Mouse (Mus musculus) frontal cortex, postnatal 36 days (tissue): ENCODE measurements around the gene Grb2.

Experiments used
- DNase-seq, 2 experiments: peaks; one replicate each; pipeline ENCODE4 v3.0.0; 2022; ENCODE audit warnings: low spot score in 2 of 2

Grb2 gene

DNA sequence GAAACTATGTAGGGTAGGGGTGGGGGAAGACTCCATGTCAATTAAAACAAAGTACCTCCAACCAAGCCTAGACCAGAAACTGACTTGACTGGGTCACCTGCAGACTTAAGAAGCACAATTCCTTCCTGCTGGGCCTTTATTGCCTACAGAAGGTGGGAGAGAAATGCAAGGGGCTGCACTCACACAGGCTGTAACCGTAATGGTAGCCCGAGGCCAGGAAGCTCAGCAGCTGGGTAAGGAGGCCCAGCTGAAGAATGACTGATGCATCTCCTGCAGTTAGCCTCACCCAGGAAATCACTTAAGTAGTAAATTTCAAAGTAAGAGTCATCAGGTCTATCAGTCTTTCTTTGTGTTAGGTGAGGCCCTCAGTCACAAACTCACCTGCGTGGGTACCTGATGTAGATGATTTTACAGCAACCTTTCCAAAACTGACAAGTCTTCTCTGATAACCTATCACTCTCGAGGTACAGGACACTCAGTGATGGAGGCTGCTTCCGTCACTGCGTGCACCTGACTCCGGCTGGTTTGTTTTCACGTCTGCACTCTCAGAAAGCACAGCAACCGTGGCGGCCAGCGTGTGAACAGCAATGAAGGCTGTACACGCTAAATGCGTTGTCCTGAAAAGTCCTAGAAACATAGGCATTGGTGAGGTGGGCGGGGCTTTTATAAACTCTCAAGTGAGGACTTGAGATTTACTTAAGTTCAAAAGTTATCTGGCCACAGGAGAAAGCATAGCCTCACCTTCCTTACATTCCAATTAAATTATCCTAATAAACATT is 19.1 kb downstream of the Grb2 start:
- DNase-seq = no peak

DNA sequence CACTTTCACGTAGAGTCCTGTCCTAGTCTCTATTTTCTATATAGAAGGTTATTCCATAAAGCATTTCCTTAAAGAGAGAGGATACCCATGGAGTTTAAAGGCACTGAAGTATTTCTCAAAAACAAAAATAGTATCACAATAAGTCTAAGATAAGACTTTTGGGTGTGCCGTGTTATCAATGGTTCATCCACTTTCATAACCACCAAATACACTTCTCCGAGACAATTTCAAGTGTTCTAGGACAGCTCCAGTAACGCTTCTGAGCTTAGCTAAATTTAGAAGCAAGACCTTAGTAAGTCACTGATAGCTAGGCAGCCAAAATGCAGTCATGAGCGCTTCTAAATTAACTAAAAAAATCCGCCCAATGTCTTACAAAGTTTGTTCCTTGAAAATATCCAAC is 22.0 kb downstream of the Grb2 start:
- DNase-seq = no peak

DNA sequence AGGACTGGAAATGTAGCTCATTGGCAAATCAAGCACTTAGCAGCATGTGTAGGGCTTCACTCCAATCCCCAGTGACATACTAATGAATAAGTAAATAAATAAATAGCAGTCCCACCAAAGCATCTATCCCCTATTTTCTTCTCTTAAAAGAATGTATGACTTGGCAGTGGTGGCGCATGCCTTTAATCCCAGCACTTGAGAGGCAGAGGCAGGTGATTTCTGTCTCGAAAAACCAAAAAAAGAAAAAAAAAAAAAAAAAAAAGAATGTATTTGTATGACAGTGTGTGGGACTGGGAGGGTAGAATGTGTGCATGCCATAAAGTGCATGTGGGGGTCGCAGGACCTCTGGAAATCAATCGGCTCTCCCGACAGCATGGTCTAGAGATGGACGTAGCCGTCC is 22.4 kb downstream of the Grb2 start:
- DNase-seq = no peak

DNA sequence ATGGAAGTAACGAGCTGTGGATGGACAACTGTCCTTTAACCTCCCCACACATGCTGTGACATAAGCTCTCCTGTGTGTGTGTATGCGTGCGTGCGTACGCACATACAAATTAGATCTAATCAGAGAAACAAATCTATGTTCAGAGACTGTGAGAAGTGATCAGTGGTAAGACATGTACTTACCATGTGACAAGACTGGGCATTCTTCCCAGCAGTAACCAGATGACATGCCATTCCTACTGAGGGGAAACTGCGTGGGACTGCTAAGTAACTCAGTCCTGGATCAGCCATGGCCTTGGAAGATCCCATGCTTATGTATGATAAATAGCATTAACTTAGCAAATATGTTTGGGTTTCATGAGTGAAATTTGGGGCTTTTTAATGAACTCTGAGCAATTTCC is 23.5 kb downstream of the Grb2 start:
- peak in 1 of 2 experiments; percentile 48 for DNase-seq

DNA sequence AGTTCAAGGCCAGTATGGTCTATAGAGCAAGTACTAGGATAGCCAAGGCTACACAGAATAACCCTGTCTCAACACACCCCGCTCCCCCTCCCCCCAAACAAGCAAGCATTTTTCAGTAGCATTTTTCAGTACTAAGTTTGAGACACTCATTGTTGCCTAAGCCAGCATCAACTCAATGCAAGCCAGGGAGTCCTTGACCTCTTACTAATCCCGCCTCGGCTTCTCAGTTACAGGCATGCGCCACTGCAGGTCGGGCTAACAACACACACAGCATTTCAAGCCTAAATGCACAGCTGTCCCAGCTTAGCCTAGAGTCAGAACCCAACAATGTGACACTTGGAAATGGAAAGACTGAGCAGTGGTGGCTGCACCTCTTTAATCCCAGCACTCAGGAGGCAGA is 25.1 kb downstream of the Grb2 start:
- DNase-seq = no peak

DNA sequence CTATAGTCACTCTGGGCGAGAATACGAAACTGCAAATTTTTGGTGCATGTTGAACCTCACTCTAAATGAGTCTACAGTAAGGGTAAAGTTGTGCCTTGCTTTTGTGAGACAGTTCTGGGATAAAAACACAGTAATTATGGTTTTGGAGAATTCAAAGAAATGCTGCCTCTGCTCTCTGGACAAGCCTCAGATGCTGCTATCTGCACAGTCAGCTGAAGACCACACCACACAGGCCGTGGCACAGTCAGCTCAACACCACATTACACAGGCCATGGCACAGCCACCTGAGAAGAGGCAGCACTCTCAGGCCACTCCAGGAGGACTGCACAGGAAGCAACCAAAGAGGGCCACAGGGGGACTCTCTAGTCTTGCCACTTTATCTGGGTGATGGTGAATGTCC is 26.0 kb downstream of the Grb2 start:
- no peak for DNase-seq

DNA sequence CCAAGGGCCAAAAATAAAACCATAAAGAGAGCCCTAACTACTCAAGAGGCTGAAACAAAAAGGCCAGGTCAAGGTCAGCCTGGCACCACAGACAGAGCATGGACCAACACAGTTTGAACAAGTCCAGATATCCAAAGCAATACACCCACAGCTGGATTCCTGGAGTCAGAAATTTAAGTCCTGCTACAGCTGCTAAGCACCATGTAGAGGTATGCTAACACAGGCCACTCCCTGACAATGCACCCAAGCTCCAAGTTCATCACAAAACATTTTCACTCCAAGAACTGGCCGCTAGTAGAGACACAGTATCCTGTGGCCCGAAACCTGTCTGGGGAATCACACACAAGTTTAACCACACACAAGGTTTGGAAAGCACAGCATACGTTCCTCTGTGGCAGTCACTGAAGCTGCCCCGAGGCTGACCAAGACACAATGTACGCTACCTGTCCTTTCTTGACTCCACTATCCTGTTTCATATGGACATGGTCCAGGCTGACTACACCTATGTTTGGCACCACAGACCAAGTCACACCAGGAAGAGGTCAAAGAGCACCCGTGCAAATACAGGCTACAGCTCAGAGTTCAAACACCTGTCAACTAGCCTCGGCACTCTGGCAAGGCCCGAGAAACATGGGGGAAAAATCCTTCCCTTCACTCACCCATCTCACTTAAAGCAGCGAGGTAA is 28.7 kb downstream of the Grb2 start:
- DNase-seq = no peak

DNA sequence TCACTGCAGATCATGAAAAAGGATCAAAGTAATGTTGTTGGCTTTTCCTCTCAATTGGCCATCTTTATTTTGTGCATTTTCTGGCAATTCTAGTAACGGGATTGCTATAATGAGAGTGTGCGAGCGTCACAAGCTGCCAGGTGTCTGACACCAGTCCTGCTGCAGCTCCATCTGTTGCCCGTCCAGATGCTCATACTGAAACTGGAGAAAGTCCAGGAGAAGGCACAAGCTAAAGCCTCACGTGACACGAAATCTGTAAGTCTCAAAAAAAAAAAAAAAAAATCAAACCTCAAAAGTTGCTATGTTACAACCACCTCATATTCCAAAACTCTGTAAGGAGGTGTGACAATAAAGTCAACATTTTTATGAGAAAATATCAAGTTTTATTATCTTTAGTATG is 29.5 kb downstream of the Grb2 start:
- peak; percentile 42 to 61 for DNase-seq

DNA sequence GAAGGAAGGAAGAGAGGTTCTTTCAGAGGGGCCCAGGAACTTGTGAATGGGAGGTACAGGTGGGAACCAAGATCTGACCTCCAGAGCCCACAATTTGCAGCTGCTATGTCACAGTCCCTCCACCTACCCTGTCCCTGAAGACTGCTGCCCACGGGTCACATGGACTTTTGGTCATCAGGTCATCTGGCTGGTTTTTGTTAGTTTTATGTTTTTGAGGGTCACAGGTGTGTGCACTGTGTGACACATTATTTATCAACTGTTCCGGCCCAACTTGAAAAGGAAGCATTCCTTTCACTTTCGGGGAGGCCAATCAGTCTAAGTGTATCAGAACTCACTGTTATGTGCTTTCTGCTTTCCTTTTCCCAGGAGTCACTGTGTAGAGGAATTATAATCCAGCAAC is 30.9 kb downstream of the Grb2 start:
- no peak for DNase-seq

DNA sequence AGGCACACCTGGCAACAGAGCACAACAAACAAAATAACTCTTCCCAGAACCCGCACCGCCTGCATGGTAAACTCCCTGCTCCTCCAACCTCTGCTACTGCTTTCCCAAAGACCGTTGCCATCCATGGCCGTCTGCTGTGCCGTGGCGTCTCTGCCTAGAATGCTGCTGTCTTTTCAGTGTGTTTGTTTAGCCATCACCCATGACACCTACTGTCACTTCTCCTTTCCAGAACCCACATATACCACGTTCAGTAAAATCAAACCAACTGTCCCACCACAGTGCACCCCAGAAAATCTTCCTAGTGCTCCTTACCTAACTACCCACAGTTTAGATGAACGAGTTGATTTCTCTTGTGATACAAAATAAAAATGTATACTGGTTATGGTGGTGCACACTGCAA is 31.7 kb downstream of the Grb2 start:
- DNase-seq = no peak

DNA sequence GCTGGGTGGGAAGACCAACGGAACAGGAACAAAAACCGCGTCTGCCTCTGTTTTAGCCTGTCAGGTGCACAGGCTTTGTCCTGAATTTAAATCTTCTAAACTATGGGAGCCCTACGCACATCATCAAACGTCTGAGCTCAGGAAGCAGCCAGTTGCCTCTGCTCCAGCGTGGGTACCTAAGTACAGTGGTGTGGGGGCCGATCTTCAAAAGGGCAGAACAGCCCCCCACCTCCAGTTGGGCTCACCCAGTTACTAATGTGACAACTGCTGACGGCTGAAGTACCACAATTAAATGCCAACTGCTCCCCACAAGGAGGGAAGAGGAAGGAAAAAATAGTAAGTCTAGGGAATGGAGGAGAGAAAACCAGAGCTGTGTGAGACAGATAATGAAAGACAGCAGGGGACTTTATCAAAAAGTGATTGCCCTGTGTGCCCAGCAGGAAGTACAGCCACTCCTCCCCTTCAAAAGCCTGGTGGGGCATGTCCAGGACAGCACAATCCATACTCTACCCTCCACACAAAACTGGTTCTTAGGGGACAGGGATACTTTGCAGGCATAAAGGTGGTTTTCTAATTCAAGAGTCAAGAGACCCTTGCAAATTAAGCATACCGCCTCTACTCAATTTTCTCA is 34.0 kb downstream of the Grb2 start:
- DNase-seq = peak; percentile 51 to 62

DNA sequence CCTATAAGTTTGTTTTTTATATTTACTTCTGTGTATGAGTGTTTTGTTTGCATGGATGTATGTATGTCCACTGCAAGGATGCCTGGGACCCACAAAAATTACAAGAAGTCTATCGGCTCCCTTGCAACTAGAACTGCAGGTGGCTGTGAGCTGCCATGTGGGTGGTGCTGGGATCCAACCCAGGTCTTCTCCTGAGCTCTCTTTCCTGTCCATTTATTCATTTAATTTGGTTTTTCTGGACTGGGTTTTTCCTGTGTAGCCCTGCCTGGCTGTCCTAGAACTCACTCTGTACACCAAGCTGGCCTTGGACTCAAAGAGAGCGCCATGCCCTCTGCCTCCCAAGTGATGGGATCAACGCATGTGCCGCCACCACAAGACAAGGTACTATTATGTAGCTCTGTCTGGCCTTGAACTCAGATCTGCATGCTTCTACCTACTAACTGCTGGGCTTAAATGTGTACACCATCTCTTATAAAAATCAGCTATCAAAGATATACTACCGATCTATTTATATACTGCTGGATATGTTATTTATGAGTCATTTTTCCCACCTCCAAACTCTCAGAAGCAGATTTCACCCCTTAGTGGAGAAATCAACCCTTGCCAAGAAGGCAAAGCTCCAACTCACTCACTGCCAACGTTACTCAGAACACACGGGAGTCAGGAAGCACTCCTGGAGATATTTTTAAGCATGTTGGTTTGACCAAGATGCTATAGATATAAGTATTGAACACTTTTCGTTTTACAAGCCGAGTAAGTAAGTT is 34.7 kb downstream of the Grb2 start:
- DNase-seq = peak; percentile 70 to 77

DNA sequence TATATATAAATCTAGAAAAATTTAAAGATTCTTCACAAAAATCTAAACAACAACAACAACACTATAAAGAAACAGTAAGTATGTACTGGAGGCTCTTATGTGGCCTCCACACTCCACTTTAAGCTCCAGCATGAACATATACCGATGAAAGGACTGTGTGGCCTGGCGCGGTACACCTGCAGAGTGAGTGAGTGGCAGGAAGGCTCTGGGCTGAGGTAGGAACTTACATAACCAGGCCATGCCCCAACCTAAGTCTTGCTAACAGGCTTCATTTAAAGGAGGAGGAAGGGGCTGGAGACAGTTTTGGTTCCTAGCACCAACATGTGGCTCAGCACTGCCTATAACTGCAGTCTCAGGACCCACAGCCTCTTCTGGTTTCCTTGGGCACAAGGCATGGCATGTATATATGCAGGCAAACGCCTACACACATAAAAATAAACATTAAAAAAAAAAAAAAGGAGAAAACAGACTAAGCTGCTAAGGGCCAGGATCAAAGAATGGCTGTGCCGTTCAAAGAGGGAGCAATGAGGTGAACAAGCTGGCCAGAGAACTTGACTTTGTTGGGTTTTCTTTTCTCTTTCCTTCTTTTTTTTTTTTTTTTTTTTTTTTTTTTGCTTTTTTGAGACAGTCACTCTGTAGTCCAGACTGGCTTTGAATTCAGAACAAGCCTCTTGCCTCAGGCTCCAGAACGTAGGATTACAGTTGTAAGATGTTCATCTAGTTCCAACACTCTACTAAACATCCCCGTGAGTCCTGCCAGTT is 36.0 kb downstream of the Grb2 start:
- DNase-seq = no peak

DNA sequence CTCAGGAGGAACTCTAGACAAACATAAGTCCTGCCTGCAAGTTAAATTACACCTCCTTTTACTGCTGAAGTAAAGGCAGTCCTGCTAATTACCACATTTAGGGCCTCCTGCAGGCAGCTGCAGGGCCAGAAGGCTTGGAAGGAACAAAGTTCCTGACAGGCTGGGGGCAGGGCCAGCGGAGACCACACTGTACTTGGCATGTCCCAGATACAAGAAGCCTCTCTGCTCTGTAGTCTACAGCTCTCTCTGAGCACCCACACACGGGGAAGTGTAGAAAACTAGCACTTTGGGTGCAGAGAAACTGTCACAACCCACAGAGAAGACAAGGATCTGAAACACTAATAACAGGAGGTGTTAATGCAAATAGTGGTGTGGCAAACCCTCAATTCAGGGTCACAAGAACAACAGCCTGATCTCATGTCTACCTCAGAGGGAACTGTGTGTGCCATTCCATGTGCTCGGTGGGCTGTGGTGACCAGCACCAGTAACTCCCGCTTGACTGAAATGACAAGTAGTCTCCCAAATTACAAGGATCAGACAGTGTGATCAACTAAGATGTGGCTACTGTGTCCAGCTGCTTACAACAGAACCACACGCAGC is 37.8 kb downstream of the Grb2 start:
- peak; percentile 58 to 59 for DNase-seq

DNA sequence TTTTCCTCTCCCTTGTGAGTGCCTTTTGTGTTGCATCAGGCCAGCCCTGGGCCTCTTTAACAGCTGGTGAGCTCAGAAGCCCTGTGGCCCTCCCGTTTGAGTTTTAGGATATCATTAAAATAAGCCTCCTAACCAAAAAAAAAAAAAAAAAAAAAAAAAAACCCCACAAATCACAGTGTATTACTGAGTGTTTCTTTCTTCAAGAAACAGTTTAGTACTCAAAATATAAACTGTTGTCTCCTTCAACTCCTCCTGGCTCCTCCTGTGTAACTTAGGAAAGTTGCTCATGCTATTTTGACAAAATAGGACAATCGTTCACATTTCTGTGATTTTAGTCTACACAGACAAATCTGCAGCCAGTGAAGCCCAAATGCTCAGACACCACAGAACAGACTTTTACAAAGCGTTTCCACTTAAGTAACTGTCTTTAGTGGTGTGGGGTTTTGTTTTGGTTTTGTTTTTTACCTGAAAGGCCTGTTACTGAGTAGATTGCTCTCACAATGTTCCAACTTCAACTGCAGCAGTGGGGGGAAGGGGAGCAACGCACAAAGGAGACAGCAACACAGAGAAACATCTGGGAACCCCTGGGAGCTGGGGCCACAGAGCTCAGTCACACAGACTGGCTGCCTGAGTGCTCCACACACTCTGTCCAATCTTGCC is 44.6 kb downstream of the Grb2 start:
- no peak for DNase-seq

DNA sequence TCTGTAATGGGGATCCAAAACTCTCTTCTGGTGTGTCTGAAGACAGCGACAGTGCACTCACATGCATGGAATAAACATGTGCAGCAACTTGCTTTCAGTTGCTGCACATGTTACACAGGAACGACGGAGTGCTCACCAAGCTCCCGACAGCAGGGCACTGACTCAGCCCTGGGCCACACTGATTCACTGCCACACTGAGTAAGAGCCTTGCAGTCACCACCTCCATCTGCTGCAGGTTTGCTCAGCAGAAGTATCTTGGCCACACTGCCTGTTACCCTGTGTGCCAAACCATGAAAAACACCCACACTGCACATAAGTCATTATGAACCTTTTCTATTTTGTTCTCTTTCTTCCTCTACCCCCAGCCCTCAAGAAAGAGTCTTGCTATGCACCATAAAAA is 48.0 kb downstream of the Grb2 start:
- peak; percentile 62 to 65 for DNase-seq

DNA sequence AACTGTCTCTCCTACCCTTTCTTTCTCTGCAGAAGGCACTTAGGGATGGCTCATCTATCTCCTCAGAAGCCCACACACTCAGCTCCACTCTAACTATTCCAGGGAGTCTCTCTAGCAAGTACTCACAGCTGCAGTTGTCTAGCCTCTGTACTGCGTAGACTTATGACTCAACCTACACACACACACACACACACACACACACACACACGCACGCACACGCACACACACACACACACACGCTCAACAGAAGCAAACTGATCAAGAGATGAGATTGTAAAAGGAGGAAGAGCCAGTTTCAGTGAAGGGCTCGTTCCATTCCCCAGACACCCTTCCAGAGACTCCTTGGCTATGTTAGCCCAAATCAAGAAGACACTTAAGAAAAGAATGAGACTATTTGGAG is 49.9 kb downstream of the Grb2 start:
- peak in 1 of 2 experiments; percentile 41 for DNase-seq

DNA sequence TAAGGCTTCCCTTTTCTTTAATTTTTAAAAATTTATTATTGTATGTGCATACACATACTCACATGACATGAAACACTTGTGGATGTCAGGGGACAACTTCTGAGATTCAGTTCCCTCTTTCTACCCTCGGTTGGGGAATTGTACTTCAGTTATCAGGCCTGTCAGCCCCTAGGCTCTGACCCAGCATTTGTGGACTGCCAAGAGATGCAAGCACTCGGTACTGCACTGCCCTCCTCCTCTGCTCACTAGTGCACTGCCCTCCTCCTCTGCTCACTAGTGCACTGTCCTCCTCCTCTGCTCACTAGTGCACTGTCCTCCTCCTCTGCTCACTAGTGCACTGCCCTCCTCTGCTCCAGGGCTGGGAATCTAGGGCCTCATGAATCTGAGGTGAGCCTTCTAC is 54.3 kb downstream of the Grb2 start:
- DNase-seq = no peak

DNA sequence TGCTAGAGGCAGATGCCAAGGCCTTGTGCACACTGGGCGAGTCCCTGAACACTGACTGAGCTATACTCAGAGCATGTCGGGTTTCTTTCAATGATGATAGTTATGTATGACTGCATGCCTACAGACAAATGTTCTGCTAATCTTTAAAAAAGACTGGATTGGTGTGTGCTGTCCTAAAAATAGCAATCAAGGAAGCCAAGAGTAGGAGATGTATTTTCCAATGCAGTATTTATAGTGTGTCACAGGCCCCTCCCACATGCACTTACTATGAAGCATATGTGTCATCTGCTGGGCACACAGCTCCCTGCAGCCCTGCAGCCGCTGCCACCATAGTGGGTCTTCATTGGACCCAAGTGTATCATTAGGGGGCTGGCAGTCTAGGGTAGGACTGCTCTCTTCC is 55.2 kb downstream of the Grb2 start:
- peak in 1 of 2 experiments; percentile 61 for DNase-seq

DNA sequence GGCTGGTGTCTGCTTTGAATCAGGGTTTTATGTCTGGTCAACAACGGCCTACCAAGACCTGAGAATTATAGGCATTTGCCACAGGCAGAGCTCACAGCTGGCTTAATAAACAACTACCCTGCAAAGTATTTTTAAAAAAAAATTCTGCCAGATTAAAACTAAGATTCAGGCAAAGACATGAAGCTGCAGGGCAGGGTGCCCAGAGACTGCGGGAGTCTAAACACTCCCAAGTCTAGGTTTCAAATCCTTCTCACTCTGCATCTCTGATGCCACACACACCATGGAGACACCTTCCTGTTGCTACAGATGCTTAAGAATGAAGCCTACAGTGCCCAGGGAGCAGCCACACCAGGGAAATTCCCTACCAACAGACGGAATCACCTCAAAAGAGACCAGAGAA is 56.7 kb downstream of the Grb2 start:
- DNase-seq = no peak

DNA sequence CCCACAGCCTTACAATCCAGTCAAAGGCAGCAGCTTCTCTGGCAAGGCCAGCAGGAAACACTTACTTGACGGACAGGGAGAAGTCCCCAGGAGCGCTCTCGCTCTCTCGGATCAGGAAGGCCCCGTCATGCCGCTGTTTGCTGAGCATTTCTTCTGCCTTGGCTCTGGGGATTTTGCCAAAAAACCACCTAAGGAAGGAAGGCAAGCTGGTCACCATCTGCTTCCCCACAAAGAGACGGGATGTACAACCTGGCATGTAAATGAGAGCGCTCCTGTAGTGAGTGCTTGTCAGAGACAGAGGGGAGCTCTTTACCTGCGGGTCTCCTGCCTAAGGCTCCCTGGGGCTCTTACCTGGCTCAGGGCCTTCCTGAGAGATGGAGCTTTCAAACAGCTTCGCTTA is 58.7 kb downstream of the Grb2 start:
- DNase-seq = peak in 1 of 2 experiments; percentile 62
